In genomic region chr11:75348890-75349261, GRCm38 (mm10) we compare ENCODE assay signal across 8 mouse cellular contexts. TPM values are rescaled to one million over a fixed set of nuclear protein-coding genes. Genes with fewer than 3 reads are reported as not detected.
DNase-seq lines count a peak whose midpoint lies in the region; ATAC-seq and TF ChIP-seq lines count a peak whose summit lies in the region.

No protein-coding gene starts in this region.

- H3K27ac ChIP-seq in testis, adult 2 months (ENCODE audit: control insufficient read depth, insufficient read depth, low read depth, low read length), result peak overlapping the region; percentile 86
- H3K27ac ChIP-seq in liver, embryonic 11.5 days (ENCODE audit: low read depth, low read length), result peak overlapping the region; percentile 72

- H3K36me3 ChIP-seq in erythroblast, embryonic 14.5 days (ENCODE audit: control insufficient read depth), result peaks cover 30% of the 10 kb centered on the region
- no peaks in the 10 kb centered on the region for H3K36me3 ChIP-seq in testis, adult 2 months (ENCODE audit: control insufficient read depth, insufficient read depth, low read length)
- no peaks in the 10 kb centered on the region; the same call in 1 of the 2 replicates for H3K36me3 ChIP-seq in liver, embryonic 11.5 days (ENCODE audit: control insufficient read depth, insufficient read depth, low read length)

- no peak for ATAC-seq in erythroblast, adult 5-6 weeks (replicated peaks; ENCODE audit: low FRiP score, poor library complexity, severe bottlenecking)
- ATAC-seq in liver, embryonic 11.5 days (replicated peaks; ENCODE audit: low FRiP score), result no peak

- H3K4me1 ChIP-seq in erythroblast, embryonic 14.5 days (ENCODE audit: control insufficient read depth), result peaks cover 37% of the 10 kb centered on the region
- H3K4me1 ChIP-seq in testis, adult 2 months (ENCODE audit: control insufficient read depth, insufficient read depth, low read length), result peaks cover 5% of the 10 kb centered on the region; the same call in 1 of the 2 replicates
- peaks cover 27% of the 10 kb centered on the region for H3K4me1 ChIP-seq in liver, embryonic 11.5 days (replicated peaks; ENCODE audit: control insufficient read depth, insufficient read depth, low read length)

- H3K4me2 ChIP-seq in liver, embryonic 11.5 days, result peak overlapping the region; percentile 91

- peak overlapping the region; percentile 80 for H3K9ac ChIP-seq in liver, embryonic 11.5 days (ENCODE audit: low read depth, low read length)

- TF ChIP-seq POLR2A in testis, adult 2 months (IDR thresholded peaks at IDR 0.05; ENCODE audit: control insufficient read depth, low read depth, low read length), result no peak

- H3K9me3 ChIP-seq in erythroblast, embryonic 14.5 days (ENCODE audit: control insufficient read depth, low read length), result no peaks in the 10 kb centered on the region
- no peaks in the 10 kb centered on the region for H3K9me3 ChIP-seq in liver, embryonic 11.5 days (ENCODE audit: control insufficient read depth, low read length)

- no peak for TF ChIP-seq CTCF in testis, adult 2 months (IDR thresholded peaks at IDR 0.05; ENCODE audit: control insufficient read depth, insufficient read depth, insufficient replicate concordance, low read depth, low read length)

- DNase-seq in testis, postnatal 10 days (ENCODE audit: low spot score), result no peak
- no peak for DNase-seq in liver, embryonic 11.5 days (ENCODE audit: low spot score)
- no peak for DNase-seq in embryo, embryonic 10.5 days (ENCODE audit: low spot score)
- DNase-seq in frontal cortex, postnatal 36 days (ENCODE audit: low spot score in 2 of 2), result no peak
- DNase-seq in gastrocnemius, postnatal 25 days, result no peak

- WGBS in liver, embryonic 11.5 days, result 45% methylated on average over 10 of the region's 10 CpGs

- no peaks in the 10 kb centered on the region for H3K27me3 ChIP-seq in erythroblast, embryonic 14.5 days (ENCODE audit: control insufficient read depth)
- no peaks in the 10 kb centered on the region for H3K27me3 ChIP-seq in testis, adult 2 months (ENCODE audit: control insufficient read depth, insufficient read depth, low read length)
- H3K27me3 ChIP-seq in liver, embryonic 11.5 days (replicated peaks; ENCODE audit: control insufficient read depth, insufficient read depth, low read length), result no peaks in the 10 kb centered on the region

- H3K4me3 ChIP-seq in erythroblast, embryonic 14.5 days (replicated peaks), result peak overlapping the region; percentile 97
- H3K4me3 ChIP-seq in testis, adult 2 months (ENCODE audit: control insufficient read depth, low read depth, low read length), result peak overlapping the region; percentile 88
- H3K4me3 ChIP-seq in liver, embryonic 11.5 days (ENCODE audit: low read depth, low read length), result peak overlapping the region; percentile 77

RNA-seq across cellular contexts. Expression of gene Smyd4, which starts 0.6 kb away (rescaled TPM):
- polyA plus RNA-seq in erythroblast, embryonic 14.5 days (2012), result 0.19 and 0.22 TPM in 2 replicates
- total RNA-seq in erythroblast, adult 5-6 weeks (2015; ENCODE audit: low replicate concordance), result 4.0 and 8.5 TPM in 2 replicates
- 1.4 and 2.9 TPM in 2 replicates for total RNA-seq in erythroblast, adult 5-6 weeks (2017; ENCODE audit: low replicate concordance)
- 1.8 and 2.1 TPM in 2 replicates for polyA plus RNA-seq in testis, adult 2 months (2012; rRNA removed)
- polyA plus RNA-seq in liver, embryonic 11.5 days (2014; fragmentation: Nextera tagmentation; extraction: Ambion mirVana), result 10.4 and 10.9 TPM in 2 replicates
- 1 to 10 TPM; 2.5 to 4.4 TPM for total RNA-seq in gastrocnemius, postnatal 25 days (2021)

RNA-seq across cellular contexts. Expression of gene Rpa1, which starts 0.8 kb away (rescaled TPM):
- polyA plus RNA-seq in erythroblast, embryonic 14.5 days (2012), result 7.1 and 7.4 TPM in 2 replicates
- 7.5 and 15.7 TPM in 2 replicates for total RNA-seq in erythroblast, adult 5-6 weeks (2015; ENCODE audit: low replicate concordance)
- total RNA-seq in erythroblast, adult 5-6 weeks (2017; ENCODE audit: low replicate concordance), result 47.8 and 64.4 TPM in 2 replicates
- 73.7 and 76.4 TPM in 2 replicates for polyA plus RNA-seq in testis, adult 2 months (2012; rRNA removed)
- 149 and 154 TPM in 2 replicates for polyA plus RNA-seq in liver, embryonic 11.5 days (2014; fragmentation: Nextera tagmentation; extraction: Ambion mirVana)
- total RNA-seq in gastrocnemius, postnatal 25 days (2021), result 10 to 100 TPM; 54.8 to 57.9 TPM
